Mouse (Mus musculus) left cerebral cortex, adult 2 months (tissue): Measurements from ENCODE around the gene Arhgap40. TPM values are rescaled to one million over a fixed set of nuclear protein-coding genes. Genes with fewer than 3 reads are reported as not detected.
A peak's percentile ranks its signal among the peaks of the same experiment; 100 is the strongest.

ENCODE experiments used
- DNase-seq, 2 experiments: peaks; one replicate each; pipeline ENCODE4 v3.0.0; 2021 to 2022; ENCODE audit warnings: low spot score in 2 of 2, mixed read lengths in 1 of 2; ENCODE audit errors: extremely low spot score in 1 of 2
- H3K27ac ChIP-seq: fragments of 200-600 bp; 2 replicates; pipeline ENCODE4 v1.8.1; 2022
- H3K4me3 ChIP-seq: fragments of 200-600 bp; 2 replicates; pipeline ENCODE4 v1.8.1; 2022
- CTCF ChIP-seq: fragments of 200-600 bp; IDR thresholded peaks from 2 replicates; pipeline ENCODE4 v1.8.1; 2022; ENCODE audit warnings: antibody characterized with exemption, mild to moderate bottlenecking, moderate library complexity
- intact Hi-C: fragments of 180-260 bp; cut with DNase I; formaldehyde crosslinking; loops from one replicate; pipeline ENCODE4 v1.15.1; 2025
- long read RNA-seq, 2 experiments: library from polyadenylated mRNA; stranded (forward); transcript quantifications; one replicate each; pipeline ENCODE4 v2.0.0; 2021; ENCODE audit warnings: borderline mapping rate in 2 of 2
- total RNA-seq, 2 experiments: library from RNA; stranded (reverse); gene quantifications; 2 replicates each; pipeline ENCODE4 v1.2.3; 2021

The Arhgap40 gene
- total RNA-seq: under 1 TPM in 1 of 2 experiments, not detected in 1; 0.52 TPM
- long read RNA-seq, experiment 1: 0 reads
- long read RNA-seq, experiment 2: 0 reads

GRCm38 (mm10) chr2:158512528-158512927 is at the start of gene Arhgap40:
TSS of gene Arhgap40 (plus strand) at chr2:158512796.
- Histone ChIP-seq H3K27ac (no peak within 1 kb of the TSS), H3K4me3 (no peak within 1 kb of the TSS)
- TF ChIP-seq CTCF: no peak
- DNase-seq: no peak
- intact Hi-C loops: no loop called here

DNA sequence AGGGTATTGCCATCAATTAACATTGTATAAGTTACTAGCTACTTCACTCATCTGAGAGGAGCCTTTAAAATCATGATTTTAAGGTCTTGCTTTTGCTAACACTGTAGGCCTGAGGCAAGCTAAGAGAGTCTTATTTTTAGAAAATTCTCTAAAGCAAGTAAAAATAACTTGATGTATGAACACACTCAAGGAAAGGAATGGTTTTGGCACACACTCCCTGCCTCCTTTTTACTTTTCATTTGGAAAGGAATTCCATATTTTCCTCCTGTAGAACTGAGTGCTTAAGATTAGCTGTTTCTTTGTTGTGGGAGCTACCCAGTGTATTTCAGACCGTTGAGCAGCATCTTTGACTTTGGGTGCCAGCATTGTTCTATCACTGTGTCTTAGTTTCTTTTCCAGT is 38.4 kb upstream of the Arhgap40 start:
- H3K4me3 ChIP-seq: no peak overlapping the region
- intact Hi-C loops: no loop called here
- no peak for DNase-seq
- peak overlapping the region; percentile 0; the same call in 1 of the 2 replicates for H3K27ac ChIP-seq
- no peak for TF ChIP-seq CTCF

GRCm38 (mm10) chr2:158477640-158478039 is 35.0 kb upstream of the Arhgap40 start:
- H3K4me3 ChIP-seq: no peak overlapping the region
- DNase-seq: no peak
- intact Hi-C loops: no loop called here
- H3K27ac ChIP-seq: no peak overlapping the region
- TF ChIP-seq CTCF: no peak

DNA sequence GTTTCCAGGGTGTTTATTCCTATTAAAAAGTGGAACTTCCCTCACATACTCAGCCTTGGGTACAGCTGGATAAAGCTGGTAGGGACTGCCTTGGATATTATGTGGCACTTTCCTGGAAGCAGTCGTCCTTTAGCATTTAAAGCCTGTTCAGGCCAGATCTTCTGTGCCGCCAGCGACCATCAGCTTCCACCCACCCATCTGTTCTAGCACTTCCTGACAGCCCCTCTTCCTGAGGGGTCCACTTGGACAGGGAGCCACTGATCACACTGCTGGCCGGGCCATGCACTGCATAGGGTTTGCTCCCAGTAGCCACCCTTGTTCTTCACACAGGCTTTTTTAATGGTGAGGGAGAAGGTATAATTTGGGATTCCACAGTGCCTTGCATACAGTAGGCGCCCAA is 14.1 kb upstream of the Arhgap40 start:
- no peak for TF ChIP-seq CTCF
- H3K27ac ChIP-seq: no peak overlapping the region

DNA sequence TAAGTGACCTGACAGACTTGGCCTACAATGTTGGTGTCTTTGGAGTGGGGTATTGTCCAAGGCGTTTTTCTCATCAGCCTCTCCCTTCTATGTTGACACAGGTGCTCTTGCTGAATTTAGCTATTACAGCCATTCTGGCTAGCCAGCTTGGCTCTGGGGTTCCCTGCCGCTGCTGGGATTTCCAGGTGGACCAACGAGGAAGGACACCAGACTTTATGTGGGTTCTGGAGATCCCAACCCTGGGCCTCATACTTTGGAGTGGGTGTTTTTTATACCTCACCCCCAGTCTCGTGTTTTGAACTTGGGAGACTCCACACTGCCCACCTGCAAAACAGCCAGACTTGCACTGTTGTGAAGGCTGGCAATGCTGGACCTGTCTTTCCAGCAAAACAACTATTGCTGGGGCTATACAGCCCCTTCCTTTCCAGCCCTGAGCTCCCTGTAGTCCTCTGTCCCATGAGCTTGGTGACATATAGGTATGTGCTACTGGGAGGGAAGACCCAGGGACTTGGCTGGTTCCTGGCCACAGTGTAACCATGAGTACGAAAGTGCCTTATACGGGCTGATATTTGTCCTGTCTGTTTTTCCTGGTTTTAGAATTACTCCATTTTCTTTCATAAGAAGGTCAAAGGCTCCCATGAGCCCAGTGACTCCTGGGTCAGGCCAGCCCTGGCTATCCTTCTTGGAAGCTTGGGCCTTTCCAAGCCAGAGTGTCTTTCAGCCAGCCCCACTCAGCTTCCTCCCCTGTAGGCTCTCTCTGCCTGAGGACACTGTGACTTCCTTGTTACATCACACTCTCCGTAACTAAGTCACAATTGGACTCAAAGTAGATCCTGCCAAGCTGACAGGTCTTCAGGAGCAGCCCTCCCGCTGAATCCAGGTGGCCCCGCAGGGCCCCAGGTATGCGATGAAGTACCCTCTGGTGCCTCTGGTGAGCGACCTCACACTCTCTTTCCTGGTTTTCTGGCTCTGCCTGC is 10.5 kb upstream of the Arhgap40 start, which contains the start of gene Adig:
Adig (plus strand) TSS at position 777 of the 977 bp plus-strand sequence.
- Histone ChIP-seq H3K27ac (no peak within 1 kb of the TSS), H3K4me3 (no peak within 1 kb of the TSS)
- DNase-seq: no peak
- TF ChIP-seq CTCF: no peak
- intact Hi-C loops: no loop called here

More for the DNA sequence above, 14.1 kb upstream of the Arhgap40 start:
- H3K4me3 ChIP-seq: no peak overlapping the region
- no peak for DNase-seq
- intact Hi-C loops: no loop called here

GRCm38 (mm10) chr2:158503226-158503625 is 9.4 kb upstream of the Arhgap40 start:
- H3K27ac ChIP-seq: no peak overlapping the region
- intact Hi-C loops: no loop called here
- TF ChIP-seq CTCF: no peak

GRCm38 (mm10) chr2:158503671-158504070 is 8.9 kb upstream of the Arhgap40 start:
- DNase-seq: no peak
- no peak overlapping the region for H3K4me3 ChIP-seq
- TF ChIP-seq CTCF: no peak
- H3K27ac ChIP-seq: no peak overlapping the region
- intact Hi-C loops: no loop called here

More at GRCm38 (mm10) chr2:158503226-158503625, 9.4 kb upstream of the Arhgap40 start:
- no peak overlapping the region for H3K4me3 ChIP-seq
- DNase-seq: no peak

- DNase-seq: no peak
- no peak for TF ChIP-seq CTCF
- intact Hi-C loops: no loop called here
- Histone ChIP-seq H3K27ac (no peak overlapping the region), H3K4me3 (no peak overlapping the region)
Observed at GRCm38 (mm10) chr2:158506475-158506874, 6.1 kb upstream of the Arhgap40 start.

DNA sequence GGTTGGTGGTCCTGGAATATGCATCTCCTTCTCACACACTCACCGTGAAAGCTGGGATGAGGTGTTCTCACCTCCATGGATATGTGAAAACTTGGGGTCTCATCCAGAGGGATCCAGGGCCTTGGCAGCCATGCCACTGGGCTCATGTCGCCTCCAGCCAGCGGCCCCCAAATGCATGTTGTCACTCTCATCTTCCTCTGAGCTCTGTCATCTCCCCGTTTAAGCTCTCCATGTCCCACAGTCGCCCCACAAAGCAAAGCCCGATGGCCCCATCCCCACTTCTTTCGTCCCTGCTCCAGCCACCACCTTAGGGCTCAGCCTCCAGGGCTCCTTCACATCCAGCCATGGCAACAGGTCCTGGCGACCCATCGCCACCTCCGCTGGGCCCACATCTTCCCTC is 5.5 kb upstream of the Arhgap40 start:
- H3K27ac ChIP-seq: no peak overlapping the region
- no peak overlapping the region for H3K4me3 ChIP-seq
- no peak for TF ChIP-seq CTCF
- intact Hi-C loops: no loop called here
- DNase-seq: no peak

- DNase-seq: no peak
- TF ChIP-seq CTCF: no peak
- no peak overlapping the region for H3K27ac ChIP-seq
- no peak overlapping the region for H3K4me3 ChIP-seq
- intact Hi-C loops: no loop called here
Observed at GRCm38 (mm10) chr2:158510665-158511064, 1.9 kb upstream of the Arhgap40 start.

GRCm38 (mm10) chr2:158513821-158514336 is 1.3 kb downstream of the Arhgap40 start:
- no peak overlapping the region for H3K27ac ChIP-seq
- no peak for DNase-seq
- no peak overlapping the region for H3K4me3 ChIP-seq
- intact Hi-C loops: no loop called here
- no peak for TF ChIP-seq CTCF

GRCm38 (mm10) chr2:158518583-158518982 is 6.0 kb downstream of the Arhgap40 start:
- intact Hi-C loops: no loop called here
- TF ChIP-seq CTCF: no peak
- no peak overlapping the region for H3K27ac ChIP-seq
- no peak for DNase-seq
- H3K4me3 ChIP-seq: no peak overlapping the region
